Comparison of ENCODE assay signal across 9 mouse cellular contexts in the genomic region with DNA sequence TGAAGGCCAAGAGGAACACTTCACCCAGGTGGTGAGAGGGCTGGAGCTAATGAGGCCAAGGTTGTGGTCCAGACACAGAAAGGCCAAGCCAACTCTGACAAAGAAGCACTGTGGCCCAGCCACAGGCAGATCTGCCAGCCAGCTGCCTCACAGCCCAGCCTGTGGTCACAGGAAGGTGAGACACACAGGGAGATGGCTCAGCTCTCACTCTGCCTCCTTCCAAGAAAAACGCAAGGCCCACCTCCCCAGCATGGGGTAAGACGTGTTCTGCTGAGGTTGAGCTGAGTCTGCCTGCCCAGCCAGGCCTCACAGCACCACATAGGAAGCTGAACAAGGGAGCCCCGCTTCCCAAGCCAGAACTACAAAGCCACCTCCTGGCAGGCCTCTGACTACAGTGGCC. TPM values are rescaled to one million over a fixed set of nuclear protein-coding genes. Genes with fewer than 3 reads are reported as not detected.
DNase-seq lines count a peak whose midpoint lies in the region; ATAC-seq and TF ChIP-seq lines count a peak whose summit lies in the region.
"Had no signal": no experiment of that assay in that cellular context is flagged by ENCODE, and none has a peak within 500 bp of the region (broad histone marks: within the 10 kb centered on the region; RNA-seq: fewer than 3 reads in every experiment).

No protein-coding gene starts in this region.

- DNase-seq in hindbrain, embryonic 10.5 days (ENCODE audit: low spot score): no peak
- peak; percentile 90 for DNase-seq in 3T3-L1 (ENCODE audit: low read depth, low spot score)
- DNase-seq in NIH3T3 (ENCODE audit: low read depth): peak; percentile 81
- DNase-seq in heart, postnatal 0 days (ENCODE audit: low spot score): no peak
- DNase-seq in spleen, adult 12 weeks (ENCODE audit: low spot score): no peak
- DNase-seq in urinary bladder, adult 18-20 months (ENCODE audit: low spot score in 2 of 2): no peak
- DNase-seq in frontal cortex, postnatal 10 days (ENCODE audit: low spot score in 2 of 2): no peak

- H3K36me3 ChIP-seq in hindbrain, embryonic 10.5 days: no peaks in the 10 kb centered on the region
- no peaks in the 10 kb centered on the region for H3K36me3 ChIP-seq in hindbrain, embryonic 16.5 days (ENCODE audit: control insufficient read depth, insufficient read depth, low read length)
- H3K36me3 ChIP-seq in heart, postnatal 0 days (replicated peaks; ENCODE audit: control insufficient read depth, insufficient read depth, low read length): no peaks in the 10 kb centered on the region

- peaks cover 15% of the 10 kb centered on the region for H3K4me1 ChIP-seq in hindbrain, embryonic 10.5 days (replicated peaks)
- H3K4me1 ChIP-seq in hindbrain, embryonic 16.5 days (ENCODE audit: control insufficient read depth, insufficient read depth, low read depth, low read length): peaks cover 3% of the 10 kb centered on the region; the same call in 1 of the 2 replicates
- H3K4me1 ChIP-seq in heart, postnatal 0 days (ENCODE audit: control insufficient read depth, insufficient read depth): no peaks in the 10 kb centered on the region

- H3K4me3 ChIP-seq in hindbrain, embryonic 10.5 days: no peak overlapping the region
- no peak overlapping the region for H3K4me3 ChIP-seq in hindbrain, embryonic 16.5 days (ENCODE audit: low read length)
- H3K4me3 ChIP-seq in heart, postnatal 0 days (ENCODE audit: low read depth, low read length): no peak overlapping the region
- H3K4me3 ChIP-seq: megakaryocyte, embryonic 14.5 days had no signal

- H3K9me3 ChIP-seq in hindbrain, embryonic 10.5 days: no peaks in the 10 kb centered on the region
- no peaks in the 10 kb centered on the region for H3K9me3 ChIP-seq in hindbrain, embryonic 16.5 days (ENCODE audit: control insufficient read depth, low read length)
- H3K9me3 ChIP-seq in heart, postnatal 0 days (replicated peaks; ENCODE audit: control insufficient read depth, low read length): no peaks in the 10 kb centered on the region
- H3K9me3 ChIP-seq: megakaryocyte, embryonic 14.5 days had no signal

- H3K27ac ChIP-seq in hindbrain, embryonic 10.5 days: peak overlapping the region; percentile 59
- H3K27ac ChIP-seq in hindbrain, embryonic 16.5 days (ENCODE audit: low read depth, low read length): no peak overlapping the region
- H3K27ac ChIP-seq in heart, postnatal 0 days (ENCODE audit: low read depth): peak overlapping the region; percentile 25; the same call in 1 of the 2 replicates

- no peak overlapping the region for H3K4me2 ChIP-seq in hindbrain, embryonic 16.5 days (ENCODE audit: low read length)
- H3K4me2 ChIP-seq in heart, postnatal 0 days (ENCODE audit: low read depth, low read length): no peak overlapping the region

- no peak for TF ChIP-seq CTCF in heart, postnatal 0 days (IDR thresholded peaks at IDR 0.05; ENCODE audit: low read depth)

- H3K9ac ChIP-seq in hindbrain, embryonic 16.5 days (ENCODE audit: low read depth, low read length): no peak overlapping the region
- no peak overlapping the region for H3K9ac ChIP-seq in heart, postnatal 0 days (replicated peaks; ENCODE audit: low read depth, low read length)

- no peak; the same call in 1 of the 2 replicates for ATAC-seq in hindbrain, embryonic 16.5 days
- ATAC-seq in heart, postnatal 0 days (ENCODE audit: insufficient read depth, low read depth): peak; percentile 33; the same call in 1 of the 2 replicates

- 47% methylated on average over 3 of the region's 3 CpGs for WGBS in hindbrain, embryonic 10.5 days
- WGBS in hindbrain, embryonic 16.5 days: 46% methylated on average over 3 of the region's 3 CpGs
- 80% methylated on average over 3 of the region's 3 CpGs for WGBS in heart, postnatal 0 days

- TF ChIP-seq EP300 in heart, postnatal 0 days (IDR thresholded peaks at IDR 0.05; ENCODE audit: low read depth): no peak

- no peaks in the 10 kb centered on the region for H3K27me3 ChIP-seq in hindbrain, embryonic 10.5 days (ENCODE audit: insufficient read depth, poor library complexity, severe bottlenecking)
- no peaks in the 10 kb centered on the region for H3K27me3 ChIP-seq in hindbrain, embryonic 16.5 days (replicated peaks; ENCODE audit: control insufficient read depth, insufficient read depth, low read length)
- no peaks in the 10 kb centered on the region for H3K27me3 ChIP-seq in heart, postnatal 0 days (ENCODE audit: control insufficient read depth, insufficient read depth, low read length)

RNA-seq across cellular contexts. Expression of a gene that starts 34.5 kb away (rescaled TPM):
- polyA plus RNA-seq in hindbrain, embryonic 10.5 days (2016; fragmentation: Nextera tagmentation; extraction: Ambion mirVana): 8.1 and 8.9 TPM in 2 replicates
- 3.4 and 3.5 TPM in 2 replicates for polyA plus RNA-seq in hindbrain, embryonic 16.5 days (2015; fragmentation: Nextera tagmentation; extraction: Ambion mirVana)
- total RNA-seq in heart, postnatal 0 days (2014; rRNA removed; ENCODE audit: low replicate concordance): 6.7 and 13.2 TPM in 2 replicates
- polyA plus RNA-seq in heart, postnatal 0 days (2015; fragmentation: Nextera tagmentation; extraction: Ambion mirVana): 3.7 and 4.0 TPM in 2 replicates

Comparison
In these comparisons a context has a peak if more than half of its experiments do, and no peak if none do; other contexts are left out.
1. DNase-seq: peak in 3T3-L1 (single experiment) and NIH3T3 (single experiment); none in hindbrain, embryonic 10.5 days (single experiment), heart, postnatal 0 days (single experiment), spleen, adult 12 weeks (single experiment), urinary bladder, adult 18-20 months (0 of 2) and frontal cortex, postnatal 10 days (0 of 2).